Mouse (Mus musculus) embryonic facial prominence, embryonic 10.5 days (tissue): ENCODE data around the gene Sprr2b. TPM values are rescaled to one million over a fixed set of nuclear protein-coding genes. Genes with fewer than 3 reads are reported as not detected.
"Not testable (repeated sequence)": the region's sequence is repeated elsewhere in the genome, so short reads cannot be mapped to it uniquely, and the experiment has no call there.

Experiments
- DNase-seq: peaks from one replicate; pipeline ENCODE4 v3.0.0-alpha.2; 2017; ENCODE audit warnings: low spot score
- H3K27ac ChIP-seq: fragments of 300-500 bp; sonication (generic); replicated peaks from 2 replicates; pipeline ENCODE4 v1.5.1; 2016; ENCODE audit warnings: mild to moderate bottlenecking
- H3K27me3 ChIP-seq: fragments of 300-500 bp; sonication (generic); replicated peaks from 2 replicates; pipeline ENCODE4 v1.6.1; 2016; ENCODE audit warnings: low read depth, mild to moderate bottlenecking; ENCODE audit not compliant: poor library complexity, severe bottlenecking
- H3K36me3 ChIP-seq: fragments of 300-500 bp; sonication (generic); replicated peaks from 2 replicates; pipeline ENCODE4 v1.6.1; 2016; ENCODE audit warnings: mild to moderate bottlenecking, moderate library complexity
- H3K4me1 ChIP-seq: fragments of 300-500 bp; sonication (generic); 2 replicates; pipeline ENCODE4 v1.6.1; 2016
- H3K4me3 ChIP-seq: fragments of 300-500 bp; sonication (generic); 2 replicates; pipeline ENCODE4 v1.5.1; 2016; ENCODE audit warnings: mild to moderate bottlenecking, moderate library complexity
- H3K9me3 ChIP-seq: fragments of 300-500 bp; sonication (generic); 2 replicates; pipeline ENCODE4 v1.6.1; 2016; ENCODE audit warnings: mild to moderate bottlenecking
- WGBS: fragments of 180-500 bp; shearing (Covaris S2); methylation state at CpG from one replicate; pipeline ENCODE4 v1.1.7; 2016; 5-methylcytosine and 5-hydroxymethylcytosine counted together
- polyA plus RNA-seq: library from polyadenylated mRNA; unstranded; fragments of >200 nt; fragmentation: Nextera tagmentation; extraction: Ambion mirVana; gene quantifications from 2 replicates; pipeline ENCODE4 v1.2.1, GENCODE M21; 2016

The Sprr2b gene
- not detected in 2 replicates for polyA plus RNA-seq

DNA sequence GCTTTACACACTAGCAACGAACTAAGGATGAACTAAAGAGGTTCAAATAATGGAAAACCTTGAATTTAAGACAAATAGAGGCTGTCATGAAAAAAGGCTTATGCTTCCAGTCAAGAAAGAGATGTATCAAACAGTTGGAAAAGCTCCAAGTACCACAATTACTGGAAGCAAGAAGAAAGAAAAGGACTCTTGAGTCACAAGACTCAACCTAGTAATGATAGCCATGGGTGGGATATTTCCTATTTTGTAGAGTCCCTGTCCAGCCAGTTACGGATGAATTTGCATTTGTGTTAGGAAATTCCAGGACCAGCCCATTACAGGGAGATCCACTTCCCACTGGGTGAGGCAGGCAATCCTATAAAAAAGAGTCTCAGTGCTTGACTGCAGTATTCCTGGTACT, at the start of gene Sprr2b:
Gene Sprr2b (plus strand): TSS at position 301 of the 400 bp plus-strand sequence.
- DNase-seq: no peak
- no peak within 1 kb of the TSS for H3K4me3 ChIP-seq
- H3K27ac ChIP-seq: no peak within 1 kb of the TSS
- WGBS: 75% methylated on average over 2 of the region's 2 CpGs
- no peaks in the 10 kb centered on the region for H3K4me1 ChIP-seq
- no peaks in the 10 kb centered on the region for H3K9me3 ChIP-seq
- H3K27me3 ChIP-seq: no peaks in the 10 kb centered on the region
- H3K36me3 ChIP-seq: no peaks in the 10 kb centered on the region

DNA sequence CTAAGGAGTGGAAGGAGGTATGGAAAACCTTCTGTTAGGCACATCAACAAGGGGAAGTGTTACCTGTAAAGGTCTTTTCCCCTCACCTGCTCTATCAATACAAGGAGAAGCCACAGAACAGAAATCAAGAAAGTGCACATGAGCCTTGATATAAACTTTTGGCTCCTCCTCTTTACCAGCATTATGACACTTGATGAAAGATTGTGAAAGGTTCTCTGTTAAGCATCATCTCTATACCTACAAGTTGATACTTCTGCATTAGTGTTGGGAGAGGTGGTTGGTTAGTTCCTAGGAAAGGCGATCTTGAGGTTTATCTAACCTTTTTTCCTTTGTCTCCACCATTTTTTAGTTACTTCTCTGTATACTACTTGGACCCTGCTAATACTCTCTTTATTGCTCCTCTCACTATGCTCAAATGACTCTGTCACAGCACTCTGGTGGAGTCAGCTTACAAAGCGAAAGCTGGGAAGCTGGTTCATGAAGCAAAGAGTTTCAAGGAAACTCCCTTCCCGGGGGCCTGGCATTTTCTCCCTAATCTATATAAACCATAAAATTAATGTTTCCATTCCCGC, 44.9 kb upstream of the Sprr2b start:
- H3K27ac ChIP-seq, H3K4me3 ChIP-seq, H3K36me3 ChIP-seq, H3K27me3 ChIP-seq, H3K9me3 ChIP-seq, H3K4me1 ChIP-seq, DNase-seq: not testable (repeated sequence)
- no CpG with 5 or more reads among the region's 4 CpGs for WGBS

DNA sequence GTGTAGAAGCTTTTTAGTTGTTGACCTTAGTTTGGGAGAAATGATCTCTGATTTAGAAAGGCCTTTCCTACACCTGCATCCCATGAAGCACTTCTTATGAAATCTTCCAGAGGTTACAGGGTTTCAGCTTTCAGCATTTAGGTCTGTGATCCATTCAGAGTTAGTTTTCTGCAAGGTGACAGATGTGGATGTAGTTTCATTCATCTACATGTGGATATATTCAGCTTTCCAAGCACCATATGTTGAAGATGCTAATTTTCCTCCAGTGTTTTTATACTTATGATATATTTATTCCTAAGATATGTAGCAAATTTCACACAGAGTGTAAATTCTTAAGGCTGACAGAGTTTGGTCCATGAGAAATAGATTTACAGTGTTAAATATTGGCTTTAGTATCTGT, 42.9 kb upstream of the Sprr2b start:
- not testable (repeated sequence) for H3K9me3 ChIP-seq, H3K4me3 ChIP-seq, DNase-seq, H3K27ac ChIP-seq, H3K36me3 ChIP-seq, H3K27me3 ChIP-seq, H3K4me1 ChIP-seq

DNA sequence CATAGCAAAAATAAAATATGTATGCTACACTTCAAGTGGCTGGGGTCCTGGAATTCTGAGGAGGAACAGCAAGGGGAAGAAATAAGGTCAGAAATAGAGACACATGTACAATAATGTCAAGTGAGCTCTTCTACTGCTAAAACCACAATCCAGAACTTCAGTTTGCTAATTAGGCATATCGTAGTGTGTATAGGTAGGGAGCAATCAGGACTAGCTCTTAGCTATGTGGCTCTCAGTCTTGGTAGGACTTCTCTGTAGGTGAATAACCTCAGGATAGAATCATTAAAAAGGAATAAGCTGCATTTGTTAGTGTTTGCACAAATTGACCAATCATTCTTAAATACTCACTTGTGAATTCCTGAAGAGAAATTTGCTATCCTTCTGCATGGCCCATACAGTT, 42.4 kb upstream of the Sprr2b start:
- not testable (repeated sequence) for H3K36me3 ChIP-seq, H3K4me1 ChIP-seq, H3K27ac ChIP-seq, H3K27me3 ChIP-seq, H3K9me3 ChIP-seq, H3K4me3 ChIP-seq, DNase-seq
- no CpG with 5 or more reads among the region's 1 CpGs for WGBS

DNA sequence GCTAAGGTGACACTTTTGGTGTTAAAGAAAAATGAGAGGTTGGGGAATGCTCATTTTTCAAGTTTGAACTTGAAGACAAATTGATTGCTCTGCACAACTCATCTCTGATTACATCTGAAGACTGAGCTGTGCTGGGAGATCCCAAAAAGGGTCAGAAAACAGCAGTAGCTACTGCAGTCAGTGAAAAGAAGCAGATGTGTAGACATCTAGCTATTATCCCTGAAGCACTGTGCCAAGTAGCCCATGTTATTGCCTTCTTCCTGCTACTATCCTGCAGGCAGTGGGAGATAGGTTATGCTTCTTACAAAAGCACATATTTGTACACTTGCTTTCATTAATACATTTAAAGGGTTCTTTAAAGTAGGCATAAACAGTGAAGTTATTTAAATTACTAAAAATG, 36.8 kb upstream of the Sprr2b start:
- not testable (repeated sequence) for H3K27ac ChIP-seq, H3K27me3 ChIP-seq, H3K36me3 ChIP-seq, H3K4me1 ChIP-seq, H3K4me3 ChIP-seq, DNase-seq, H3K9me3 ChIP-seq

- not testable (repeated sequence) for DNase-seq, H3K36me3 ChIP-seq, H3K9me3 ChIP-seq, H3K4me1 ChIP-seq, H3K27ac ChIP-seq, H3K4me3 ChIP-seq, H3K27me3 ChIP-seq
- WGBS: 86% methylated on average over 5 of the region's 12 CpGs
Observed at GRCm38 (mm10) chr3:92280963-92281606, 35.3 kb upstream of the Sprr2b start.

GRCm38 (mm10) chr3:92285101-92285500, 31.3 kb upstream of the Sprr2b start, which contains the start of gene Sprr2a3:
Gene Sprr2a3, plus strand, starts transcription at chr3:92285417.
- 95% methylated on average over 1 of the region's 1 CpGs for WGBS
- not testable (repeated sequence) for H3K4me1 ChIP-seq, DNase-seq, H3K4me3 ChIP-seq, H3K36me3 ChIP-seq, H3K27ac ChIP-seq, H3K27me3 ChIP-seq, H3K9me3 ChIP-seq

- H3K9me3 ChIP-seq, H3K36me3 ChIP-seq, H3K27ac ChIP-seq, H3K27me3 ChIP-seq, H3K4me3 ChIP-seq, H3K4me1 ChIP-seq, DNase-seq: not testable (repeated sequence)
- WGBS: 85% methylated on average over 6 of the region's 6 CpGs
Observed at GRCm38 (mm10) chr3:92288489-92288888, 27.9 kb upstream of the Sprr2b start.

DNA sequence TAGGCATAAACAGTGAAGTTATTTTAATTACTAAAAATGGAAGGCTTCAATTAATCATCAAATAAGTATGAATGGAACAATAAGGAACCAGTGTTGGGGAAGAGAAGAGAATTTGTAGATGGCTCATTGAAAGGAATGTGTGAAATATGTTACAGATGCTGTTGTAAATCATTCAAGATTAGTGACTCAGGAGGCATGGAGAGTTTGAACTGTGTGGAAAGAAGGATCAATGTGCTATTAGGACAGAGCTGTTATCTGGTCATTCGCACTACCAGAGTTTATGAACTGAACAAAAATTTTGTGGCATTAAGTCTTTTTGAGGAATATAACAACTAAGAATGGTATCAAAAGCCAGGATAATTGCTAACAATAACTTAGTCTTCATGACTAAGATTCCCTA, 9.0 kb upstream of the Sprr2b start:
- no peak overlapping the region for H3K4me3 ChIP-seq
- 94% methylated on average over 1 of the region's 1 CpGs for WGBS
- H3K27me3 ChIP-seq: no peaks in the 10 kb centered on the region
- no peaks in the 10 kb centered on the region for H3K9me3 ChIP-seq
- H3K4me1 ChIP-seq: no peaks in the 10 kb centered on the region
- no peak overlapping the region for H3K27ac ChIP-seq
- no peak for DNase-seq
- no peaks in the 10 kb centered on the region for H3K36me3 ChIP-seq

DNA sequence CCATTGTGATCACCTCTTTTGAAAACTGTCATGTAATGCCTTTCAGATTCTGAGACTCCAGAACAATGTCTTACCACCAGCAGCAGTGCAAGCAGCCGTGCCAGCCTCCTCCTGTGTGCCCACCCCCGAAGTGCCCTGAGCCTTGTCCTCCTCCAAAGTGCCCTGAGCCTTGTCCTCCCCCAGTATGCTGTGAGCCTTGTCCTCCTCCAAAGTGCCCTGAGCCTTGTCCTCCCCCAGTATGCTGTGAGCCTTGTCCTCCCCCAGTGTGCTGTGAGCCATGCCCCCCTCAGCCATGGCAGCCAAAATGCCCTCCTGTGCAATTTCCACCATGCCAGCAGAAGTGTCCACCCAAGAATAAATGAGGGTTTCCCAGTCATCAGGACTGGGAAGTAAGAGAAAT, 964 bp downstream of the Sprr2b start:
- no peaks in the 10 kb centered on the region for H3K9me3 ChIP-seq
- no peak overlapping the region for H3K27ac ChIP-seq
- H3K4me1 ChIP-seq: no peaks in the 10 kb centered on the region
- DNase-seq: no peak
- no peaks in the 10 kb centered on the region for H3K27me3 ChIP-seq
- WGBS: 80% methylated on average over 2 of the region's 2 CpGs
- no peak overlapping the region for H3K4me3 ChIP-seq
- no peaks in the 10 kb centered on the region for H3K36me3 ChIP-seq

DNA sequence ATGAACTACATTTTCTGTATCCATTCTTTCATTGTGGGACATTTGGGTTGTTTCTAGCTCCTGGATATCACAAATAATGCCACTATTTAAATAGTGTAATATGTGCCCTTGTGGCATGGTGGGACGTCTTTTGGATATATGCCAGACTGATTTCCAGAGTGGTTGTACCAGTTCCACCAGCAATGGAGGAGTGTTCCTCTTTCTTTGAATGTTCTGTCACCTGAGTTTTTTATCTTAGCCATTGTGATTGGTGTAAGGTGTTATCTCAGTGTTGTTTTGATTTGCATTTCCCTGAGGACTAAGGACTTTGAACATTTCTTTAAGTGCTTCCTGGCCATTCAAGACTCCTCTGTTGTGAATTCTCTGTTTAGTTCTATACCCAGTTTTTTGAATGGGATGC, 19.9 kb downstream of the Sprr2b start:
- Histone ChIP-seq H3K4me1 (no peaks in the 10 kb centered on the region), H3K27ac (no peak overlapping the region), H3K36me3 (no peaks in the 10 kb centered on the region), H3K4me3 (no peak overlapping the region), H3K27me3 (no peaks in the 10 kb centered on the region), H3K9me3 (no peaks in the 10 kb centered on the region)
- no peak for DNase-seq
- WGBS: 84% methylated on average over 1 of the region's 1 CpGs

GRCm38 (mm10) chr3:92338840-92339239, 22.4 kb downstream of the Sprr2b start, which contains the start of gene Sprr2d:
Gene Sprr2d, plus strand, starts transcription at chr3:92339140.
- no peak for DNase-seq
- WGBS: 90% methylated on average over 5 of the region's 5 CpGs
- Histone ChIP-seq H3K4me3 (no peak within 1 kb of the TSS), H3K4me1 (no peaks in the 10 kb centered on the region), H3K27me3 (no peaks in the 10 kb centered on the region), H3K27ac (no peak within 1 kb of the TSS), H3K36me3 (no peaks in the 10 kb centered on the region), H3K9me3 (no peaks in the 10 kb centered on the region)

GRCm38 (mm10) chr3:92351843-92352242, 35.4 kb downstream of the Sprr2b start, which contains the start of gene Sprr2e:
Gene Sprr2e, plus strand, starts transcription at chr3:92352143.
- no peak for DNase-seq
- H3K9me3 ChIP-seq: no peaks in the 10 kb centered on the region
- H3K27me3 ChIP-seq: no peaks in the 10 kb centered on the region
- H3K27ac ChIP-seq: no peak within 1 kb of the TSS
- 89% methylated on average over 2 of the region's 2 CpGs for WGBS
- H3K36me3 ChIP-seq: no peaks in the 10 kb centered on the region
- H3K4me3 ChIP-seq: no peak within 1 kb of the TSS
- no peaks in the 10 kb centered on the region for H3K4me1 ChIP-seq
